Mouse (Mus musculus): ENCODE measurements around the gene Galntl5. TPM values are rescaled to one million over a fixed set of nuclear protein-coding genes. Genes with fewer than 3 reads are reported as not detected.

The Galntl5 gene
- polyA plus RNA-seq, 1 experiment, result 0.06 TPM

- 65% methylated on average over 6 of the region's 6 CpGs for WGBS
- H3K4me1 ChIP-seq (ENCODE audit: control insufficient read depth, insufficient read depth, low read length), result peaks cover 12% of the 10 kb centered on the region; the same call in 1 of the 2 replicates
- TF ChIP-seq POLR2A (IDR thresholded peaks at IDR 0.05; ENCODE audit: low read depth, low read length) (no peak), CTCF (conservative IDR thresholded peaks at IDR 0.05; ENCODE audit: insufficient read depth, insufficient read length, low read depth, low read length) (no peak)
- H3K27me3 ChIP-seq (replicated peaks; ENCODE audit: control insufficient read depth, insufficient read depth, low read length), result no peaks in the 10 kb centered on the region
- DNase-seq, result peak; percentile 75
- H3K4me3 ChIP-seq (ENCODE audit: insufficient read depth, low read depth, low read length), result no peak overlapping the region
- H3K36me3 ChIP-seq (ENCODE audit: control insufficient read depth, insufficient read depth, low read length), result peaks cover 2% of the 10 kb centered on the region; the same call in 1 of the 2 replicates
- 0 out of 2 replicates have a peak overlapping the region, but pooled peaks have one; percentile 18 for H3K27ac ChIP-seq (ENCODE audit: insufficient read depth, low read depth, low read length)
Measured at GRCm38 (mm10) chr5:25243101-25243500, 61.8 kb downstream of the Galntl5 start.

GRCm38 (mm10) chr5:25245806-25246472 lies 64.7 kb downstream of the Galntl5 start:
- no peaks in the 10 kb centered on the region for H3K27me3 ChIP-seq (replicated peaks; ENCODE audit: control insufficient read depth, insufficient read depth, low read length)
- H3K4me1 ChIP-seq (ENCODE audit: control insufficient read depth, insufficient read depth, low read length), result peaks cover 12% of the 10 kb centered on the region; the same call in 1 of the 2 replicates
- H3K36me3 ChIP-seq (ENCODE audit: control insufficient read depth, insufficient read depth, low read length), result peaks cover 9% of the 10 kb centered on the region
- WGBS, result 34% methylated on average over 10 of the region's 10 CpGs
- peak overlapping the region; percentile 97 for H3K27ac ChIP-seq (ENCODE audit: insufficient read depth, low read depth, low read length)
- peak; percentile 67 for DNase-seq
- no peak overlapping the region for H3K4me3 ChIP-seq (ENCODE audit: insufficient read depth, low read depth, low read length)
- no peak for TF ChIP-seq POLR2A (IDR thresholded peaks at IDR 0.05; ENCODE audit: low read depth, low read length)
- TF ChIP-seq CTCF (conservative IDR thresholded peaks at IDR 0.05; ENCODE audit: insufficient read depth, insufficient read length, low read depth, low read length), result no peak

- 27% methylated on average over 1 of the region's 1 CpGs for WGBS
- H3K4me1 ChIP-seq (ENCODE audit: control insufficient read depth, insufficient read depth, low read length), result peaks cover 12% of the 10 kb centered on the region; the same call in 1 of the 2 replicates
- H3K36me3 ChIP-seq (ENCODE audit: control insufficient read depth, insufficient read depth, low read length), result peaks cover 14% of the 10 kb centered on the region
- peak overlapping the region; percentile 97 for H3K27ac ChIP-seq (ENCODE audit: insufficient read depth, low read depth, low read length)
- peak; percentile 75 for DNase-seq
- no peak overlapping the region for H3K4me3 ChIP-seq (ENCODE audit: insufficient read depth, low read depth, low read length)
- no peaks in the 10 kb centered on the region for H3K27me3 ChIP-seq (replicated peaks; ENCODE audit: control insufficient read depth, insufficient read depth, low read length)
- TF ChIP-seq POLR2A (IDR thresholded peaks at IDR 0.05; ENCODE audit: low read depth, low read length) (no peak), CTCF (conservative IDR thresholded peaks at IDR 0.05; ENCODE audit: insufficient read depth, insufficient read length, low read depth, low read length) (no peak)
Measured at GRCm38 (mm10) chr5:25246473-25246865, 65.2 kb downstream of the Galntl5 start.

GRCm38 (mm10) chr5:25247036-25247435 lies 65.8 kb downstream of the Galntl5 start:
- Histone ChIP-seq H3K4me1 (ENCODE audit: control insufficient read depth, insufficient read depth, low read length) (peaks cover 14% of the 10 kb centered on the region; the same call in 1 of the 2 replicates), H3K27me3 (replicated peaks; ENCODE audit: control insufficient read depth, insufficient read depth, low read length) (no peaks in the 10 kb centered on the region), H3K4me3 (ENCODE audit: insufficient read depth, low read depth, low read length) (peak overlapping the region; percentile 57; the same call in 1 of the 2 replicates), H3K27ac (ENCODE audit: insufficient read depth, low read depth, low read length) (peak overlapping the region; percentile 99), H3K36me3 (ENCODE audit: control insufficient read depth, insufficient read depth, low read length) (peaks cover 19% of the 10 kb centered on the region)
- no peak for TF ChIP-seq POLR2A (IDR thresholded peaks at IDR 0.05; ENCODE audit: low read depth, low read length)
- WGBS, result 26% methylated on average over 3 of the region's 3 CpGs
- DNase-seq, result peak; percentile 88

- Histone ChIP-seq H3K4me1 (ENCODE audit: control insufficient read depth, insufficient read depth, low read length) (peaks cover 22% of the 10 kb centered on the region; the same call in 1 of the 2 replicates), H3K4me3 (ENCODE audit: insufficient read depth, low read depth, low read length) (no peak overlapping the region), H3K36me3 (ENCODE audit: control insufficient read depth, insufficient read depth, low read length) (peaks cover 36% of the 10 kb centered on the region), H3K27me3 (replicated peaks; ENCODE audit: control insufficient read depth, insufficient read depth, low read length) (no peaks in the 10 kb centered on the region), H3K27ac (ENCODE audit: insufficient read depth, low read depth, low read length) (peak overlapping the region; percentile 87)
- 19% methylated on average over 2 of the region's 2 CpGs for WGBS
- peak; percentile 93 for DNase-seq
- TF ChIP-seq CTCF (conservative IDR thresholded peaks at IDR 0.05; ENCODE audit: insufficient read depth, insufficient read length, low read depth, low read length), result no peak
- no peak for TF ChIP-seq POLR2A (IDR thresholded peaks at IDR 0.05; ENCODE audit: low read depth, low read length)
Measured at GRCm38 (mm10) chr5:25252423-25252822, 71.2 kb downstream of the Galntl5 start.

GRCm38 (mm10) chr5:25252825-25253544 lies 71.7 kb downstream of the Galntl5 start:
- TF ChIP-seq POLR2A (IDR thresholded peaks at IDR 0.05; ENCODE audit: low read depth, low read length) (no peak), CTCF (conservative IDR thresholded peaks at IDR 0.05; ENCODE audit: insufficient read depth, insufficient read length, low read depth, low read length) (no peak)
- Histone ChIP-seq H3K4me1 (ENCODE audit: control insufficient read depth, insufficient read depth, low read length) (peaks cover 22% of the 10 kb centered on the region; the same call in 1 of the 2 replicates), H3K27ac (ENCODE audit: insufficient read depth, low read depth, low read length) (peak overlapping the region; percentile 91), H3K4me3 (ENCODE audit: insufficient read depth, low read depth, low read length) (peak overlapping the region; percentile 17; the same call in 1 of the 2 replicates), H3K36me3 (ENCODE audit: control insufficient read depth, insufficient read depth, low read length) (peaks cover 36% of the 10 kb centered on the region), H3K27me3 (replicated peaks; ENCODE audit: control insufficient read depth, insufficient read depth, low read length) (no peaks in the 10 kb centered on the region)
- WGBS, result 41% methylated on average over 8 of the region's 8 CpGs
- DNase-seq, result peak; percentile 52

- no peak for TF ChIP-seq CTCF (conservative IDR thresholded peaks at IDR 0.05; ENCODE audit: insufficient read depth, insufficient read length, low read depth, low read length)
- TF ChIP-seq POLR2A (IDR thresholded peaks at IDR 0.05; ENCODE audit: low read depth, low read length), result no peak
- H3K27me3 ChIP-seq (replicated peaks; ENCODE audit: control insufficient read depth, insufficient read depth, low read length), result no peaks in the 10 kb centered on the region
- no peak overlapping the region for H3K4me3 ChIP-seq (ENCODE audit: insufficient read depth, low read depth, low read length)
- H3K4me1 ChIP-seq (ENCODE audit: control insufficient read depth, insufficient read depth, low read length), result peaks cover 22% of the 10 kb centered on the region; the same call in 1 of the 2 replicates
- H3K36me3 ChIP-seq (ENCODE audit: control insufficient read depth, insufficient read depth, low read length), result peaks cover 41% of the 10 kb centered on the region
- H3K27ac ChIP-seq (ENCODE audit: insufficient read depth, low read depth, low read length), result peak overlapping the region; percentile 1; the same call in 1 of the 2 replicates
- DNase-seq, result no peak
- WGBS, result 76% methylated on average over 4 of the region's 4 CpGs
Measured at GRCm38 (mm10) chr5:25254491-25254890, 73.2 kb downstream of the Galntl5 start.
